Mouse (Mus musculus) heart, postnatal 25 days (tissue): ENCODE results near the gene R3hdm4. TPM values are rescaled to one million over a fixed set of nuclear protein-coding genes. Genes with fewer than 3 reads are reported as not detected.

Source experiments
- DNase-seq: peaks from one replicate; pipeline ENCODE4 v3.0.0; 2022; ENCODE audit warnings: low spot score
- intact Hi-C: fragments of 180-260 bp; cut with DNase I; formaldehyde crosslinking; loops from one replicate; pipeline ENCODE4 v1.15.1; 2025
- total RNA-seq, 2 experiments: library from RNA; stranded (reverse); gene quantifications; 2 replicates each; pipeline ENCODE4 v1.2.3; 2021

Gene R3hdm4
- total RNA-seq, 2 experiments from 2014 or later = 81.1 to 82.9 TPM

GRCm38 (mm10) chr10:79945507-79946234 lies 24.7 kb upstream of the R3hdm4 start:
- intact Hi-C loops = no loop called here
- no peak for DNase-seq

- intact Hi-C loops = no loop called here
These were observed 22.5 kb upstream of the R3hdm4 start for GRCm38 (mm10) chr10:79943471-79943901.

GRCm38 (mm10) chr10:79942988-79943387 lies 22.0 kb upstream of the R3hdm4 start:
- DNase-seq = no peak
- intact Hi-C loops = no loop called here

More at GRCm38 (mm10) chr10:79943471-79943901, 22.5 kb upstream of the R3hdm4 start:
- no peak for DNase-seq

DNA sequence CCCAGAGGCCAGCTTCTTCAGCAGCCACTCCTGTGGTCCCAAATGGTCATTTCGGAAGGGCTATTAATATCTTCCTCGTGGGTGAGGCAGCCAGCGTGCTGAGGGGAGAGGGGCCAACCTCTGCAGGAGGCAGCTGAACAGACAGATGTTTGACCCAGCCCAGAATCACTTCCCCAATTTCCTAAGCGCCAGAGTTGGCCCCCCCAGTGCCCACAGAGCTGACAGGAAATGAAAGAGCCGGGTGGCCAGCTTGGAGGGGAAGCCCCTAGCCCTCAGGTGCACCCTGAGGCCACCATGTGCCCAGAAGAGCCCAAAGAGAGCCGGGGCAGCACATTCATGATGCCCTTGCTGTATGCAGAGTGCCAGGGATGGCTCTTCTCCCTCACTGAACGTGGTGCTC lies 19.7 kb upstream of the R3hdm4 start:
- peak; percentile 39 for DNase-seq
- intact Hi-C loops = no loop called here

DNA sequence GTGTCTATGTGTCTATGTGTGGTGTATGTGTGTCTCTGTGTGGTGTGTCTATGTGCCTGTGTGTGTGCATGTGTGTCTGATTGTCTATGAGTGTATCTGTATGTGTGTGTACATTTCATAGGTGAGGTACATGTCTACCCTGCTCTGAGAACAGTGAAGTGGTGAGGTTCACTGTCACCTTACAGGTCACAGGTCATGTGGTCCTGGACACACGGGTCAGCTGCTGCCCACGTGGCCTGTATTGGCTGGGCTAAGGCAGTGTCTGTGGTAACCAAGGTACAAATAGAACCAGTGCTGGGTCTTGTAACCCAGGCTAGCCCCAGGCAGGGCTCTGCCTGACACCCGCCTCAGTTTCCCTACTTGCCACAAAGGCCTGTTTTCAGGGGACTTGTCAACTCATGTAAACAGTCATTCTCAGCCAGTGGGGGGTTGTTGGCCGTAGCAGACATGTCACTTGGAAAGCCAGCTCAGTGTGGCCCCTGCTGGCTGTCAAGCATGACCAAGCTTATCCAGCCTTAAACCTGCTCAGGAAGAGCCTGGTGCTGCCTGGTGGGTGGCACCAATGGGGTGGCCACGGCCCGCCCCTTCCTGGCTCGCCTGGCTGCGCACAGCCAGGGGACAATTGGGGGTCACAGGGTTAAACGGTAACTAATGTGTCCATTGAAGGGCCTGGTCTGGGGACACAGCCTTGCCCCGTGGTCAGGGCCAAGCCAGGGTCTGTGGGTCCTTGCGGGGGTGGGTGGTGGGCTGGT lies 16.9 kb upstream of the R3hdm4 start:
- DNase-seq = no peak
- intact Hi-C loops = no loop called here

DNA sequence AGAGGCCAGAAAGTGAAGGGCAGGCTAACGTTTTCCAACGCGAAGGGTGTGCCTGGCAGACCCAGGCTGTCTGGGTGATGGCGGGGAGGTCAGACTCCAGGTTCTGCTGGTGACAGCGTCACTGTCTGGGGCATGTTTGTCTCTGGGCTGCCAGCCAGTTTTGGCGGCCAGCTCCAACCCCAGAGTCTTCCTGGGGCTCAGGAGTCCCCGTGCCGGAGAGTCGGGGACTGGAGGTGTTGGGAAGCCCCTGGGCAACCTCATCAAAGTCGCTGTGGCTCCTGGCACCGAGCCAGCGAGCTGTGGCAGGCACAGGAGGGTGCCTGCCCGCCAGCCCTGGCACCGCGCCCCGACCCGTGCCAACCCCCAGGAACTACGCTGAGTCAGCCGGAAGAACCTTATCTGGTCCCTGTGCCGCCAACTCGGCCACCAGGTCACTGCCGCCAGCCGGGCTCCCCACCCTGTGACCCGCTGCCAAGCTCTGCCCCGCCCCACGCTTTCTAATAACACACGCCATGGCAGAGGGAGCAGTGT lies 16.0 kb upstream of the R3hdm4 start:
- intact Hi-C loops = no loop called here

GRCm38 (mm10) chr10:79936284-79936910 lies 15.4 kb upstream of the R3hdm4 start:
- no peak for DNase-seq
- intact Hi-C loops = no loop called here

More for the DNA sequence above, 16.0 kb upstream of the R3hdm4 start:
- DNase-seq = peak; percentile 63

DNA sequence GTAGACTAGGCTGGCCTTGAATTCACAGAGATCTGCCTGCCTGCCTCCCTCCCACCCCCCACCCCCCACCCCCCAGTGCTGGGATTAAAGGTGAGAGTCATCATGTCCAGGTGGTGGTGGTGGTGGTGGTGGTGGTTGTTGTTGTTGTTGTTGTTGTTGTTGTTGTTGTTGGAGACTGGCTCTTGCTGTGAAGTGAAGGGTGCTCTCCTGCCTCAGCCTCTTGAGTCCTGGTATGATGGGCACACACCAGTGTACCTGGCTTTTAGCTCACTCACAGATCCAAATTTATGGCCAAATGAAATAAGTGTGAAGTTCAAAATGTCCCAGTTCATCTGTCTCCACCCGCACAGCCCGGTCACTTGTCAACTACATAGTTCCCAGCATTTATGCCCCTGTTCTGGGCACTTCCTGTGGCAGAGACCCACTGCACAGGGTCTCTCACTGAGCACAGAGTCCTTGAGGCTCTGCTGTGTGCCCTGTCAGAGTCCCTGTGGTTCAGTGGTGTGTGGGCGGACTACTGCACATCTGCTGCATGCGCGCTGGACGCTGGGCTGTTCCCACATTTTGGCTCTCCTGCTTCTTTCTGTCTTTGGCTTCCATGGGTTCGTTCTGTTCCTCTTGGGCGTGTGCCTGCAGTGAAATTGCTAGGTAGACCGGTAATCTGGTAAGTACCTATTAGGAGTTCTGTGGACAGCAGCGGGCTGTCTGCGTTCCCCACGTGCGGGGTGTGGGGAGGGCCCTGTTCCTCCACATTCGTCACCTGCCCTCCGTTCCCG lies 14.0 kb upstream of the R3hdm4 start:
- DNase-seq = no peak
- intact Hi-C loops = no loop called here

DNA sequence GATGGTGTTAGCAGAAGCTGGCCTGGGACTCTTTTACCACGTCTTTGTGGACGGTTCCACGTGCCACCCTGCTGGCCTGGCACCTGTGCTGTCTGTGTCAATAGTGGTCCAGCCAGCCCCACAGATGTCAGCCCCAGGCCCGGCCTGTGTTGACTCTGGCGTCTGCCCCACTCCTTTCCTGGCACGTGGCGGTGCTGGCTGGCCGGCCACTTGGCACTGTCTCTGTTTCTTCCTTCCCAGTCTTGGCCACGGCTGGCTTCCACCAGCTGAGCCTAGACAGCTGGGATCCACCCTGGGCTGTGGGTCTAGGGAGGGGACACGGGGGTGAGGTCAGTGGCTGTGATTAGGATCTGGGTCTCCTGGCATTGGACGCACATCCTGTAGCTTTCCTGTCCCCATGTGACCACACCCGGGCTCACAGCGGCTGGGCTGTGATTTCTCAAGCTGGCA lies 13.3 kb upstream of the R3hdm4 start:
- peak; percentile 90 for DNase-seq
- intact Hi-C loops = no loop called here

DNA sequence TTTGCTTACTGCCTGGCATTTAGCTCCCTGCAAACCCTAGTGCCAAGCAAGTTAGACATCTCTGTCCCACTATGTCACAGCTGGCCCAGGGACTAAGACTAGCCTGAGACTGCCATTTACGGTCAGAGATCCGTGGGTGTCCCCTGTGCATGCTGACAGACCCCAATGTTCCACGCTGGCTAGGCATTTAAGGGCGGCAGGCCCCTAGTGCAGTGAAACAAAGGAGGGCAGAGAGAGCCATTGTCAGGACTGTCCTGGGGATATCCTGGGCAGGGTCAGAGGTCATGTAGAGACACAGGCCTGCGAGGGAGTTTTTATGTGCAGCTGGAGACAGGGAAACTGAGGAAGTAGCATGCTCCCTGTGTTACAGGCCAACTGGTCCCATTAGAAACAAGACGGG lies 12.9 kb upstream of the R3hdm4 start:
- intact Hi-C loops = no loop called here
- DNase-seq = no peak

DNA sequence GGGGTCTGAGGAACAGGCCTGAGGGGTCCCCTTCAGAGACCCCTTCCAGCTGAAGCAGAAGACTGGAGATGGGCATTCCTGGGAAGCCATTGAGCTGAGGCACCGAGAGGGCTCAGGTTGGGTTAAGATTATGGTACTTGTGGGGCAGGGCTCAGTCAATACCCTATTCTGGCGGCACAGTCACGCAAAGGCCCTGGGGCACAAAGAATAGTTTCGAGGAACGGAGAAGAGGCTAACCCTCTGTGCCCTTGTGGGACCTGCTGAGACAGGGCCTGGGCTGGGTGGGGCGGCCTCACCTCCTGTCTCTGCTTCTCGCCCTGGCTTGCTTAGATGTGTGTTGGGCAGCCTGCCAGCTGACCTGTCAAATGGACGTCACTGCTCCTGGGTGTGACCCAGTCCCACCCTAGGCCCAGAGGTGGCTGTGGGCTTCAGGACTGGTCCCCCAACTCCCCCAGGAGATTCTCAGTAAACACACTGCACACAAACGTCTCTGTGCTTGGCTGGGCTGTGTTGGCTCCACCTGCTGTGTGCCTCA lies 12.2 kb upstream of the R3hdm4 start:
- intact Hi-C loops = no loop called here
- DNase-seq = no peak

DNA sequence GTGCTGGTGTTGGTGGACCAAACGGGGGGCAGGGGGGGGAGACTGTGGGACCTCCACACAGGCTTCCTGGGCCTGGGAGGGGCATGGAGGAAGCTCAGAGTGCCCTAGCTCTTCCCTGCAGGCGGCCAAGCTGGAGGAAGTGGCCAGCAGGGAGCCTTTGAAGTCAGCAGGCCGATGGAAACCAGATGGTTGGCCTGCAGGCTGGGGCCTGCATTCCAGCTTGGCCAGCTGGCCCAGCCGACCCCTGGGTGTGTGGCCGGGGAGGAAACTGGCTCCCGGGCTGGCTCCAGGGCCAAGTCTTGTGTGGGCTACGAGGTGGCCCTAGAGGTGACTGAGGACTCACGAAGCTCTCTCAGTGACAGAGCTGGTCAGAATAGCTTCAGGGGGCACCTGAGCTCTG lies 11.7 kb upstream of the R3hdm4 start:
- intact Hi-C loops = no loop called here
- DNase-seq = peak; percentile 73

DNA sequence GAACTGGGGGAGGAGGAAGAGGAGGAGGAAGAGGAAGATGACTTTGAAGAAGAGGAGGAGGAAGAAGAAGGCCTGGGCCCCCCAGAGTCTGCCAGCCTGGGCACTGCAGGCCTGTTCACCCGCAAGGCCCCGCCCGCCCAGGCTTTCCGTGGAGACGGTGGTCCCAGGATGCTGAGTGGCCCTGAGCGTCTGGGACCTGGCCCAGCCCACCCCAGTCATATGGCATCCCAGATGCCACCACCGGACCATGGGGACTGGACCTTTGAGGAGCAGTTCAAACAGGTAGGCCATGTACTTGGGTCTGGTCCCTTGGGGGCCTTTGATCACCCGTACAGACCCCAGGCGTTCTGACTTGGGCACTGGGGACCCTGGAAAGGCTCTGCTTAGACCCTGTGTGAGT lies 10.8 kb upstream of the R3hdm4 start:
- DNase-seq = no peak
- intact Hi-C loops = no loop called here

- DNase-seq = no peak
- intact Hi-C loops = no loop called here
These were observed 9.8 kb upstream of the R3hdm4 start for GRCm38 (mm10) chr10:79930826-79931186.

GRCm38 (mm10) chr10:79929967-79930825 lies 9.2 kb upstream of the R3hdm4 start:
- intact Hi-C loops = no loop called here
- DNase-seq = no peak

GRCm38 (mm10) chr10:79928907-79929701 lies 8.1 kb upstream of the R3hdm4 start:
- no peak for DNase-seq
- intact Hi-C loops = no loop called here

- intact Hi-C loops = no loop called here
These were observed 7.2 kb upstream of the R3hdm4 start for GRCm38 (mm10) chr10:79928030-79928694.

More at GRCm38 (mm10) chr10:79928030-79928694, 7.2 kb upstream of the R3hdm4 start:
- no peak for DNase-seq
